Mouse (Mus musculus) heart, embryonic 12.5 days (tissue): ENCODE data around the gene Ptprq. TPM values are rescaled to one million over a fixed set of nuclear protein-coding genes. Genes with fewer than 3 reads are reported as not detected.
A peak's percentile ranks its signal among the peaks of the same experiment; 100 is the strongest.

Experiments used
- ATAC-seq: fragments of 200-750 bp; cut with Nextera tagmentation; 2 replicates; pipeline ENCODE4 v1.8.0; 2017; ENCODE audit warnings: moderate TSS enrichment, moderate library complexity; ENCODE audit not compliant: insufficient number of reproducible peaks, low FRiP score
- H3K27ac ChIP-seq: fragments of 300-500 bp; sonication (generic); 2 replicates; pipeline ENCODE4 v1.5.1; 2016; ENCODE audit warnings: mild to moderate bottlenecking, moderate library complexity; ENCODE audit not compliant: poor library complexity, severe bottlenecking
- H3K27me3 ChIP-seq: fragments of 300-500 bp; sonication (generic); replicated peaks from 2 replicates; pipeline ENCODE4 v1.6.1; 2016; ENCODE audit warnings: mild to moderate bottlenecking, moderate library complexity
- H3K36me3 ChIP-seq: fragments of 300-500 bp; sonication (generic); 2 replicates; pipeline ENCODE4 v1.6.1; 2016; ENCODE audit warnings: mild to moderate bottlenecking, moderate library complexity
- H3K4me1 ChIP-seq: fragments of 300-500 bp; sonication (generic); replicated peaks from 2 replicates; pipeline ENCODE4 v1.6.1; 2016; ENCODE audit warnings: mild to moderate bottlenecking
- H3K4me2 ChIP-seq: fragments of 300-500 bp; sonication (generic); 2 replicates; pipeline ENCODE4 v1.6.1; 2016; ENCODE audit warnings: mild to moderate bottlenecking, moderate library complexity
- H3K4me3 ChIP-seq: fragments of 300-500 bp; sonication (generic); 2 replicates; pipeline ENCODE4 v1.5.1; 2016; ENCODE audit warnings: mild to moderate bottlenecking
- H3K9ac ChIP-seq: fragments of 300-500 bp; sonication (generic); 2 replicates; pipeline ENCODE4 v1.6.1; 2016; ENCODE audit warnings: mild to moderate bottlenecking, moderate library complexity
- H3K9me3 ChIP-seq: fragments of 300-500 bp; sonication (generic); replicated peaks from 2 replicates; pipeline ENCODE4 v1.6.1; 2016; ENCODE audit warnings: mild to moderate bottlenecking, moderate library complexity
- WGBS: fragments of 180-500 bp; shearing (Covaris S2); methylation state at CpG from one replicate; pipeline ENCODE4 v1.1.7; 2016; 5-methylcytosine and 5-hydroxymethylcytosine counted together
- microRNA-seq: library from miRNA; unstranded; fragments of <30 nt; microRNA quantifications from one replicate; pipeline ENCODE4, GENCODE M21; 2017
- polyA plus RNA-seq: library from polyadenylated mRNA; unstranded; fragments of >200 nt; fragmentation: Nextera tagmentation; extraction: Ambion mirVana; gene quantifications from 2 replicates; pipeline ENCODE4 v1.2.1, GENCODE M21; 2016

Gene Ptprq
- polyA plus RNA-seq, 1 experiment from 2014 or later = 0.11 TPM

GRCm38 (mm10) chr10:107492867-107493579 lies 226.8 kb downstream of the Ptprq start:
- no peaks in the 10 kb centered on the region for H3K36me3 ChIP-seq
- peak overlapping the region; percentile 71 for H3K4me2 ChIP-seq
- WGBS = 33% methylated on average over 18 of the region's 18 CpGs
- H3K27ac ChIP-seq = no peak overlapping the region
- no peaks in the 10 kb centered on the region for H3K9me3 ChIP-seq
- H3K4me1 ChIP-seq = peaks cover 9% of the 10 kb centered on the region; the same call in 1 of the 2 replicates
- H3K4me3 ChIP-seq = peak overlapping the region; percentile 39
- no peak for ATAC-seq
- 0 out of 2 replicates have a peak, but pooled peaks cover 3% of the 10 kb centered on the region for H3K27me3 ChIP-seq
- H3K9ac ChIP-seq = peak overlapping the region; percentile 41

- H3K4me1 ChIP-seq = peaks cover 7% of the 10 kb centered on the region; the same call in 1 of the 2 replicates
- H3K4me2 ChIP-seq = peak overlapping the region; percentile 47
- no peaks in the 10 kb centered on the region for H3K36me3 ChIP-seq
- H3K9ac ChIP-seq = no peak overlapping the region
- no peaks in the 10 kb centered on the region for H3K9me3 ChIP-seq
- no peak overlapping the region for H3K4me3 ChIP-seq
- H3K27ac ChIP-seq = no peak overlapping the region
- WGBS = 32% methylated on average over 12 of the region's 12 CpGs
- H3K27me3 ChIP-seq = 0 out of 2 replicates have a peak, but pooled peaks cover 3% of the 10 kb centered on the region
- no peak for ATAC-seq
Observed at GRCm38 (mm10) chr10:107488654-107489315, 231.1 kb downstream of the Ptprq start.

GRCm38 (mm10) chr10:107486770-107487169 lies 233.1 kb downstream of the Ptprq start:
- Histone ChIP-seq H3K4me2 (no peak overlapping the region), H3K9ac (no peak overlapping the region), H3K36me3 (no peaks in the 10 kb centered on the region), H3K27me3 (0 out of 2 replicates have a peak, but pooled peaks cover 3% of the 10 kb centered on the region), H3K4me1 (no peaks in the 10 kb centered on the region), H3K4me3 (no peak overlapping the region), H3K9me3 (no peaks in the 10 kb centered on the region), H3K27ac (no peak overlapping the region)
- ATAC-seq = no peak
- WGBS = 72% methylated on average over 12 of the region's 12 CpGs

- no peak within 1 kb of the TSS for H3K4me3 ChIP-seq
- H3K9ac ChIP-seq = no peak within 1 kb of the TSS
- 69% methylated on average over 8 of the region's 8 CpGs for WGBS
- 0 out of 2 replicates have a peak, but pooled peaks cover 3% of the 10 kb centered on the region for H3K27me3 ChIP-seq
- no peaks in the 10 kb centered on the region for H3K36me3 ChIP-seq
- ATAC-seq = no peak
- H3K4me2 ChIP-seq = no peak within 1 kb of the TSS
- H3K27ac ChIP-seq = no peak within 1 kb of the TSS
- H3K4me1 ChIP-seq = no peaks in the 10 kb centered on the region
- no peaks in the 10 kb centered on the region for H3K9me3 ChIP-seq
Observed at GRCm38 (mm10) chr10:107485870-107486269, 234.0 kb downstream of the Ptprq start, which contains the start of gene Myf5. Gene Myf5 (minus strand): TSS chr10:107486134.

- Histone ChIP-seq H3K4me1 (no peaks in the 10 kb centered on the region), H3K9me3 (no peaks in the 10 kb centered on the region), H3K4me2 (no peak overlapping the region), H3K36me3 (no peaks in the 10 kb centered on the region), H3K27ac (no peak overlapping the region), H3K9ac (no peak overlapping the region), H3K27me3 (0 out of 2 replicates have a peak, but pooled peaks cover 3% of the 10 kb centered on the region), H3K4me3 (no peak overlapping the region)
- WGBS = 75% methylated on average over 10 of the region's 10 CpGs
- no peak for ATAC-seq
Observed at GRCm38 (mm10) chr10:107484050-107484449, 235.8 kb downstream of the Ptprq start.

- Histone ChIP-seq H3K4me3 (no peak overlapping the region), H3K36me3 (no peaks in the 10 kb centered on the region), H3K9ac (no peak overlapping the region), H3K27ac (no peak overlapping the region), H3K4me1 (no peaks in the 10 kb centered on the region), H3K4me2 (no peak overlapping the region), H3K9me3 (no peaks in the 10 kb centered on the region), H3K27me3 (no peaks in the 10 kb centered on the region)
- no peak for ATAC-seq
- WGBS = 51% methylated on average over 2 of the region's 2 CpGs
Observed at GRCm38 (mm10) chr10:107473497-107473896, 246.4 kb downstream of the Ptprq start.

GRCm38 (mm10) chr10:107471712-107472111 lies 248.1 kb downstream of the Ptprq start:
- Histone ChIP-seq H3K4me1 (no peaks in the 10 kb centered on the region), H3K4me3 (no peak overlapping the region), H3K9me3 (no peaks in the 10 kb centered on the region), H3K4me2 (no peak overlapping the region), H3K9ac (no peak overlapping the region), H3K36me3 (no peaks in the 10 kb centered on the region), H3K27me3 (no peaks in the 10 kb centered on the region), H3K27ac (no peak overlapping the region)
- 82% methylated on average over 5 of the region's 5 CpGs for WGBS
- ATAC-seq = no peak

GRCm38 (mm10) chr10:107467819-107468218 lies 252.0 kb downstream of the Ptprq start:
- H3K9ac ChIP-seq = no peak overlapping the region
- no peak overlapping the region for H3K4me2 ChIP-seq
- ATAC-seq = no peak
- H3K4me3 ChIP-seq = no peak overlapping the region
- no peaks in the 10 kb centered on the region for H3K9me3 ChIP-seq
- no peaks in the 10 kb centered on the region for H3K27me3 ChIP-seq
- no peaks in the 10 kb centered on the region for H3K36me3 ChIP-seq
- WGBS = 54% methylated on average over 7 of the region's 7 CpGs
- H3K4me1 ChIP-seq = no peaks in the 10 kb centered on the region
- H3K27ac ChIP-seq = no peak overlapping the region

Small RNA genes within 50 kb of the gene (microRNA-seq; reads per million reads assigned to microRNA genes)
- not detected for gene Gm44403

Other genes with a start within 250 kb of the Ptprq start
- gene Myf5, start 233.9 kb downstream of the Ptprq start, polyA plus RNA-seq = not detected in 2 replicates
- gene Myf6, start 225.3 kb downstream of the Ptprq start, polyA plus RNA-seq = 0.13 TPM in 1 of 2 replicates, not detected in the other
- gene Otogl, start 192.1 kb upstream of the Ptprq start, polyA plus RNA-seq = 0.13 TPM in 2 replicates